Mouse (Mus musculus) left cerebral cortex, adult 18-20 months (tissue): Measurements from ENCODE around the gene Dlst. TPM values are rescaled to one million over a fixed set of nuclear protein-coding genes. Genes with fewer than 3 reads are reported as not detected.

ENCODE experiments used
- DNase-seq, 2 experiments: peaks; one replicate each; pipeline ENCODE4 v3.0.0; 2021 to 2022; ENCODE audit warnings: low spot score in 2 of 2, mixed read lengths in 1 of 2
- total RNA-seq, 2 experiments: library from RNA; stranded (reverse); gene quantifications; 2 replicates each; pipeline ENCODE4 v1.2.3; 2021

Gene Dlst
- total RNA-seq, 2 experiments from 2014 or later: 147 to 157 TPM

- no peak for DNase-seq
Measured at GRCm38 (mm10) chr12:85178294-85178693, 67.7 kb downstream of the Dlst start.

GRCm38 (mm10) chr12:85181475-85182344 lies 71.1 kb downstream of the Dlst start:
- no peak for DNase-seq

GRCm38 (mm10) chr12:85182345-85182643 lies 71.7 kb downstream of the Dlst start:
- no peak for DNase-seq

- DNase-seq: no peak
Measured at GRCm38 (mm10) chr12:85182898-85183297, 72.3 kb downstream of the Dlst start.

- no peak for DNase-seq
Measured at GRCm38 (mm10) chr12:85184118-85184517, 73.5 kb downstream of the Dlst start.

Other genes starting within 250 kb of the Dlst start
- under 1 TPM; 0.28 to 0.42 TPM for gene Ltbp2, start 234.3 kb upstream of the Dlst start, total RNA-seq
- 10 to 100 TPM; 31.1 to 35.7 TPM for gene Fcf1, start 139.9 kb upstream of the Dlst start, total RNA-seq
- gene Arel1, start 139.9 kb upstream of the Dlst start, total RNA-seq: 10 to 100 TPM; 98.2 to 98.8 TPM
- 100 to 1,000 TPM; 111 to 112 TPM for gene Ylpm1, start 114.5 kb upstream of the Dlst start, total RNA-seq
- 1 to 10 TPM in 1 of 2 experiments, under 1 TPM in 1; 1.00 to 2.3 TPM for gene Prox2, start 74 bp upstream of the Dlst start, total RNA-seq
- 10 to 100 TPM; 31.4 to 32.8 TPM for gene Rps6kl1, start 40.4 kb downstream of the Dlst start, total RNA-seq
- gene Pgf, start 67.0 kb downstream of the Dlst start, total RNA-seq: 1 to 10 TPM; 2.5 to 3.0 TPM
- 10 to 100 TPM; 63.4 to 67.2 TPM for gene Eif2b2, start 108.6 kb downstream of the Dlst start, total RNA-seq
- 10 to 100 TPM; 17.5 TPM for gene Mlh3, start 159.8 kb downstream of the Dlst start, total RNA-seq
- 10 to 100 TPM; 33.2 to 36.4 TPM for gene Acyp1, start 177.6 kb downstream of the Dlst start, total RNA-seq
- 1 to 10 TPM; 2.3 to 2.8 TPM for gene Zc2hc1c, start 177.8 kb downstream of the Dlst start, total RNA-seq
- gene Nek9, start 228.5 kb downstream of the Dlst start, total RNA-seq: 10 to 100 TPM; 35.7 to 36.3 TPM